Mouse (Mus musculus) G1E-ER4 (cell line): Measurements from ENCODE around the gene Cxcr5. TPM values are rescaled to one million over a fixed set of nuclear protein-coding genes. Genes with fewer than 3 reads are reported as not detected.

Experiments used
- GATA1 ChIP-seq: IDR thresholded peaks from one replicate; pipeline ENCODE4 v1.8.0; 2012; ENCODE audit warnings: low read length, inconsistent platforms
- polyA plus RNA-seq: library from polyadenylated mRNA; stranded (reverse); fragments of >175 nt; gene quantifications from 2 replicates; pipeline ENCODE4 v1.2.3, GENCODE M21; 2012

The Cxcr5 gene
- polyA plus RNA-seq, 1 experiment = not detected

- TF ChIP-seq GATA1 = no peak
Observed at GRCm38 (mm10) chr9:44593886-44594285, 32.2 kb upstream of the Cxcr5 start.

- no peak for TF ChIP-seq GATA1
Observed at GRCm38 (mm10) chr9:44593221-44593620, 31.5 kb upstream of the Cxcr5 start.

- TF ChIP-seq GATA1 = peak; percentile 5
Observed at GRCm38 (mm10) chr9:44591595-44592188, 30.0 kb upstream of the Cxcr5 start.

GRCm38 (mm10) chr9:44590969-44591368, 29.3 kb upstream of the Cxcr5 start:
- no peak for TF ChIP-seq GATA1

- TF ChIP-seq GATA1 = no peak
Observed at GRCm38 (mm10) chr9:44589095-44589494, 27.4 kb upstream of the Cxcr5 start.

GRCm38 (mm10) chr9:44588605-44589004, 26.9 kb upstream of the Cxcr5 start:
- TF ChIP-seq GATA1 = no peak

- no peak for TF ChIP-seq GATA1
Observed at GRCm38 (mm10) chr9:44587262-44588160, 25.8 kb upstream of the Cxcr5 start.

GRCm38 (mm10) chr9:44586640-44587261, 25.1 kb upstream of the Cxcr5 start:
- TF ChIP-seq GATA1 = no peak

- no peak for TF ChIP-seq GATA1
Observed at GRCm38 (mm10) chr9:44582390-44582789, 20.7 kb upstream of the Cxcr5 start.

- TF ChIP-seq GATA1 = no peak
Observed at GRCm38 (mm10) chr9:44581423-44581822, 19.7 kb upstream of the Cxcr5 start.

- peak; percentile 35 for TF ChIP-seq GATA1
Observed at GRCm38 (mm10) chr9:44580085-44580484, 18.4 kb upstream of the Cxcr5 start.

- TF ChIP-seq GATA1 = no peak
Observed at GRCm38 (mm10) chr9:44579392-44579791, 17.7 kb upstream of the Cxcr5 start.

GRCm38 (mm10) chr9:44575095-44575494, 13.4 kb upstream of the Cxcr5 start:
- no peak for TF ChIP-seq GATA1

GRCm38 (mm10) chr9:44573306-44573705, 11.6 kb upstream of the Cxcr5 start:
- no peak for TF ChIP-seq GATA1

- TF ChIP-seq GATA1 = no peak
Observed at GRCm38 (mm10) chr9:44570939-44571382, 9.3 kb upstream of the Cxcr5 start.

GRCm38 (mm10) chr9:44568083-44568455, 6.4 kb upstream of the Cxcr5 start:
- no peak for TF ChIP-seq GATA1
